Mouse (Mus musculus): Measurements from ENCODE around the gene Rb1. TPM values are rescaled to one million over a fixed set of nuclear protein-coding genes. Genes with fewer than 3 reads are reported as not detected.

Rb1 gene
- total RNA-seq, 2 experiments from 2014 or later = 15.5 to 17.8 TPM

DNA sequence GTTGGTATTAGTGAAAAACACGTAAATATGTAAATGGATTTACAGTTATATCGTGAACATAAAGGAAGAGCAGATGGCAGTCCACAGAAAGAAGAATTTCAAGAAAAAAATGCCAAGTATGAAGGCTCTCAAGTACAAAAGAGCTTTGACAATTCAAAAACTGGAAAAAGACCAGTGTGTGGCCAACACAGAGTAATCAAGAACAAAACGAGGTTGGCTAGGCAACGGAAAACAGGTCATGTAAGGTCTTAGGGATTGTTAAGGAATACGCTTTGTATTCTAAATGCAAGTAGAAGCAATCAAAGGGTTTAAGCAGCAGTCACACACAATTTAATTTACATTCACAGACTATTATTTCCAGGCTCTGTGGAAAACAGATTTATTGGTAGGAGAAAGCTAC lies 53.8 kb downstream of the Rb1 start:
- no peak for DNase-seq (ENCODE audit: low spot score)

DNA sequence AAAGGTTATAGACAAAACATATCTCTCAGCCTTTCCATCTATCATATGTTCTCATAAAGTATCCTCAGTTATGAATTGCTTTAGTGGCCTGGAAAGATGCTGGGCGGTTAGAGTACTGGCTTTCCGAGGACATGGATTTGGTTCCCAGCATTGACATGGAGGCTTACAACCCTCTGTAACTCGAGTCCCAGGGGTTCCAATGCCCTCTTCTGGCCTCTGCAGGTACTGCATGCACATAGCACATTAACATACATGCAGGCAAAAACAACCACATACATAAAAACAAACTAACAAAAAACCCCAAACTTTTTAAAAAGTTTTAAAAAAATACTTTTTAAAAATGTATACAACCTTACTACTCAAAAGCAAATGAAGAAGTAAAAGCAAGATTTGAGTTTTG lies 59.5 kb downstream of the Rb1 start:
- no peak for DNase-seq (ENCODE audit: low spot score)

DNA sequence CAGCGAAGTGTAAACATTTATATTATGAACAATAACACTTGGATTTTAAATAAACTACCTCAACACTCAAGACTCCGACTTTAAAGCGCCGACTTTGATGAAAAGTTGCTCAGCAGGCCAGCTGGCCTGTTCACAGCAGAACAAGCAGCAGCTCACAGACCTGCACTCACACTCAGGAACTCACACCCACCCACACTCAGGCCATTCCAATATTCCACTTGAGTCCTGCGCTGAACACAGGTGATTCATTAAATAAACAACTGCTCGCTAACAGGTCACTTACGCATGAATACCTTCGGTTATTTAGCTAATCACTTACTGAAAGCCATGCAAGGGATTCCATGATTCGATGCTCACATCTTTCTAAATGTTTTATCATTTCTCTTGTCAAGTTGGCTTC lies 63.4 kb downstream of the Rb1 start:
- DNase-seq (ENCODE audit: low spot score) = no peak

- no peak for DNase-seq (ENCODE audit: low spot score)
Observed at GRCm38 (mm10) chr14:73258181-73258580, 67.4 kb downstream of the Rb1 start.

GRCm38 (mm10) chr14:73257348-73257747 lies 68.3 kb downstream of the Rb1 start:
- no peak for DNase-seq (ENCODE audit: low spot score)

GRCm38 (mm10) chr14:73255426-73255970 lies 70.1 kb downstream of the Rb1 start:
- no peak for DNase-seq (ENCODE audit: low spot score)

- DNase-seq (ENCODE audit: low spot score) = no peak
Observed at GRCm38 (mm10) chr14:73254412-73254811, 71.2 kb downstream of the Rb1 start.

GRCm38 (mm10) chr14:73253453-73254251 lies 72.0 kb downstream of the Rb1 start:
- no peak for DNase-seq (ENCODE audit: low spot score)

DNA sequence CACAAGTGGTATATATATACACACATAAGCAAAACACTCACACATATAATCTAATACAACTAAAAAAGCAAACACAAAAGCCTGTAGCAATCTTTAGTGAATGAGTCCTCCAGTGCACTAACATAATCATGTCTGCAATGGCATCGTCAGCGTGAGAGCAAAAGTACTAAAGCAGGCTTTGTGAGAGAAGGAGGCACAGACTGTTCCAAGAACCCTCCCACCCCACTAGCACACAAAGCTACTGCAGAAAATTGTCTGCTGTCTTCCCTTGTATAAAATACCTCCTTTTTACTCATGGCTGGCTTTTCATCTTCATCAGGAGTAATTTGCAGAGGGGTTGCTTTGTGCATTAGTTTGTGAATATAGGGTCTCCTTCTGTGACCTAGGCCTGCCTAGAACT lies 73.3 kb downstream of the Rb1 start:
- no peak for DNase-seq (ENCODE audit: low spot score)

- DNase-seq (ENCODE audit: low spot score) = no peak
Observed at GRCm38 (mm10) chr14:73250056-73250455, 75.6 kb downstream of the Rb1 start.

- no peak for DNase-seq (ENCODE audit: low spot score)
Observed at GRCm38 (mm10) chr14:73244061-73244597, 81.5 kb downstream of the Rb1 start.

- no peak for DNase-seq (ENCODE audit: low spot score)
Observed at GRCm38 (mm10) chr14:73239857-73240256, 85.8 kb downstream of the Rb1 start.

DNA sequence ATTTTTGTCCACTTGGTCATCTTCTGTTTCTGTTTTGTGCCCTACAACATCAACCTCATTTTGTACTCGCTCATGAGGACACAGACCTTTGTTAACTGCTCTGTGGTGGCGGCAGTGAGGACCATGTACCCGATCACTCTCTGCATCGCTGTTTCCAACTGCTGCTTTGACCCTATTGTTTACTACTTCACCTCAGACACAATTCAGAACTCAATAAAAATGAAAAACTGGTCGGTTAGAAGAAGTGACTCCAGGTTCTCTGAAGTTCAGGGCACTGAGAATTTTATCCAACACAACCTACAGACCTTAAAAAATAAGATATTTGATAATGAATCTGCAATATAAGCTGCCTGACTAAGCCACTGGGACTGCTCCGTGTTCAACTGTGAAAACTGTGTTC lies 86.3 kb downstream of the Rb1 start:
- DNase-seq (ENCODE audit: low spot score) = no peak

- DNase-seq (ENCODE audit: low spot score) = peak; percentile 15
Observed at GRCm38 (mm10) chr14:73238498-73239250, 86.9 kb downstream of the Rb1 start.

DNA sequence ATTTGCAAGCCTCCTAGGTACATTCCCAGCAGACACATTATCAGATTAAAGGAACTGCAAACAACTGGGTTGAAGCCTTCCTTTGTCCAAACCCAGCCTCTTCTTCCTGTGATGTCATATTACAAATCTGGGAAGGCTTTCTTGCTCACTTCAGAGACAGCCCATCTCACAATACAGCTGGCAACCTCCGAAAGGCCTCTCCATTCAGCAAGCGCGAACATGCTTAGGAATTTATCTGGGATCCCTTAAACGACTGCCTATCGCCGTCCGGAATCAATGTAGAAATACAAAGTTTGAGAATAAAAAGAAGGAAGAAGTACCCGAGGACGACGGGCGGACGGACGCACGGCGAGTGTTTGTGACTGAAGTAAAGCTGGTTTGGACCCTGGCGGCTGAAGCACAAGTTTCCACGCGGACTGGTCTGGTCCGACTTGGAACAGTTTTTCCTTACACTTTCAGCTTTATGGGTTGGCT lies 87.7 kb downstream of the Rb1 start, which contains the start of gene Lpar6:
Gene Lpar6 (plus strand): TSS at position 48 of the 474 bp plus-strand sequence.
- peak; percentile 56 for DNase-seq (ENCODE audit: low spot score)

- DNase-seq (ENCODE audit: low spot score) = no peak
Observed at GRCm38 (mm10) chr14:73234468-73235031, 91.1 kb downstream of the Rb1 start.

GRCm38 (mm10) chr14:73231286-73231982 lies 94.2 kb downstream of the Rb1 start:
- no peak for DNase-seq (ENCODE audit: low spot score)

- no peak for DNase-seq (ENCODE audit: low spot score)
Observed at GRCm38 (mm10) chr14:73226849-73227248, 98.8 kb downstream of the Rb1 start.

DNA sequence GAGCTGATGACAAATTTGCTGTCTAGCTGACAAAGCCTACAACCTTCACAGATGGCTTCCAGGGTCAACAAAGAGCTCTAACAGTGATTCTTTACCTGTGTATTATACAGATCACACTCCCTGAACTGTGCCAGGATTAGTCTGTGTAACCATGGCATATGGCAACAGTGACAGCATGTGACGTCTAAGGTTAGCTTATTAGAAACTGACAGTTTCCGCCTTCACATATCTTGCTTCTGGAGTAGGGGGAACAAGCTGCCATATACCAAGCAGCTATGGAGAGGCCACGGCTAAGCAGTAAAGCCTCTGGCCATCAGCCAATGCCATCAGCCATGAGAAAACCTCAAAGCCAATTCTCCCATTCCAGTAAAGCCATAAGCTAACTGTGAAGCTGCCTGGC lies 99.3 kb downstream of the Rb1 start:
- no peak for DNase-seq (ENCODE audit: low spot score)

GRCm38 (mm10) chr14:73222316-73222970 lies 103.2 kb downstream of the Rb1 start:
- no peak for DNase-seq (ENCODE audit: low spot score)

GRCm38 (mm10) chr14:73217062-73217461 lies 108.6 kb downstream of the Rb1 start:
- peak; percentile 7 for DNase-seq (ENCODE audit: low spot score)

Data from gastrocnemius, adult 18-20 months (tissue).